Mouse (Mus musculus): ENCODE results near the gene Efcab11. TPM values are rescaled to one million over a fixed set of nuclear protein-coding genes. Genes with fewer than 3 reads are reported as not detected.

Gene Efcab11
- polyA plus RNA-seq, 1 experiment from 2014 or later = 4.0 TPM

- no peak for ATAC-seq
- H3K27ac ChIP-seq (ENCODE audit: low read length) = peak overlapping the region; percentile 84; the same call in 1 of the 2 replicates
- H3K36me3 ChIP-seq (ENCODE audit: control insufficient read depth, insufficient read depth, low read length) = no peaks in the 10 kb centered on the region
- H3K27me3 ChIP-seq (ENCODE audit: control insufficient read depth, insufficient read depth, low read depth, low read length) = no peaks in the 10 kb centered on the region
- H3K4me3 ChIP-seq (ENCODE audit: low read depth, low read length) = peak overlapping the region; percentile 89
- peak overlapping the region; percentile 84 for H3K4me2 ChIP-seq (ENCODE audit: low read length)
- peaks cover 20% of the 10 kb centered on the region for H3K4me1 ChIP-seq (ENCODE audit: control insufficient read depth, insufficient read depth, low read length)
- no peaks in the 10 kb centered on the region for H3K9me3 ChIP-seq (replicated peaks; ENCODE audit: control insufficient read depth, low read length, poor library complexity, severe bottlenecking)
- peak overlapping the region; percentile 92 for H3K9ac ChIP-seq (ENCODE audit: low read depth, low read length)
- WGBS = 26% methylated on average over 8 of the region's 8 CpGs
These were observed 1.2 kb upstream of the Efcab11 start for GRCm38 (mm10) chr12:99885282-99885901.

- peak; percentile 40 for ATAC-seq
- H3K4me1 ChIP-seq (ENCODE audit: control insufficient read depth, insufficient read depth, low read length) = peaks cover 20% of the 10 kb centered on the region
- H3K27ac ChIP-seq (ENCODE audit: low read length) = peak overlapping the region; percentile 78
- no peaks in the 10 kb centered on the region for H3K27me3 ChIP-seq (ENCODE audit: control insufficient read depth, insufficient read depth, low read depth, low read length)
- no peaks in the 10 kb centered on the region for H3K9me3 ChIP-seq (replicated peaks; ENCODE audit: control insufficient read depth, low read length, poor library complexity, severe bottlenecking)
- H3K4me3 ChIP-seq (ENCODE audit: low read depth, low read length) = peak overlapping the region; percentile 89
- peak overlapping the region; percentile 18; the same call in 1 of the 2 replicates for H3K9ac ChIP-seq (ENCODE audit: low read depth, low read length)
- 0% methylated on average over 11 of the region's 11 CpGs for WGBS
- H3K4me2 ChIP-seq (ENCODE audit: low read length) = peak overlapping the region; percentile 84
- no peaks in the 10 kb centered on the region for H3K36me3 ChIP-seq (ENCODE audit: control insufficient read depth, insufficient read depth, low read length)
These were observed 530 bp downstream of the Efcab11 start for GRCm38 (mm10) chr12:99883713-99884105.

- no peaks in the 10 kb centered on the region for H3K27me3 ChIP-seq (ENCODE audit: control insufficient read depth, insufficient read depth, low read depth, low read length)
- peak overlapping the region; percentile 78 for H3K27ac ChIP-seq (ENCODE audit: low read length)
- H3K4me2 ChIP-seq (ENCODE audit: low read length) = peak overlapping the region; percentile 84
- H3K9me3 ChIP-seq (replicated peaks; ENCODE audit: control insufficient read depth, low read length, poor library complexity, severe bottlenecking) = no peaks in the 10 kb centered on the region
- ATAC-seq = peak; percentile 93
- WGBS = under 1% methylated on average over 38 of the region's 38 CpGs
- peaks cover 20% of the 10 kb centered on the region for H3K4me1 ChIP-seq (ENCODE audit: control insufficient read depth, insufficient read depth, low read length)
- peak overlapping the region; percentile 27; the same call in 1 of the 2 replicates for H3K9ac ChIP-seq (ENCODE audit: low read depth, low read length)
- H3K4me3 ChIP-seq (ENCODE audit: low read depth, low read length) = peak overlapping the region; percentile 89
- H3K36me3 ChIP-seq (ENCODE audit: control insufficient read depth, insufficient read depth, low read length) = no peaks in the 10 kb centered on the region
These were observed 1.1 kb downstream of the Efcab11 start for GRCm38 (mm10) chr12:99883000-99883712.

GRCm38 (mm10) chr12:99874609-99875008 lies 9.6 kb downstream of the Efcab11 start:
- WGBS = 81% methylated on average over 6 of the region's 6 CpGs
- 0 out of 2 replicates have a peak, but pooled peaks cover 2% of the 10 kb centered on the region for H3K4me1 ChIP-seq (ENCODE audit: control insufficient read depth, insufficient read depth, low read length)
- no peak overlapping the region for H3K4me3 ChIP-seq (ENCODE audit: low read depth, low read length)
- no peak for ATAC-seq
- no peak overlapping the region for H3K4me2 ChIP-seq (ENCODE audit: low read length)
- no peaks in the 10 kb centered on the region for H3K9me3 ChIP-seq (replicated peaks; ENCODE audit: control insufficient read depth, low read length, poor library complexity, severe bottlenecking)
- no peaks in the 10 kb centered on the region for H3K27me3 ChIP-seq (ENCODE audit: control insufficient read depth, insufficient read depth, low read depth, low read length)
- H3K27ac ChIP-seq (ENCODE audit: low read length) = no peak overlapping the region
- H3K36me3 ChIP-seq (ENCODE audit: control insufficient read depth, insufficient read depth, low read length) = no peaks in the 10 kb centered on the region
- H3K9ac ChIP-seq (ENCODE audit: low read depth, low read length) = no peak overlapping the region

GRCm38 (mm10) chr12:99873443-99873842 lies 10.8 kb downstream of the Efcab11 start:
- ATAC-seq = no peak
- 38% methylated on average over 3 of the region's 3 CpGs for WGBS

GRCm38 (mm10) chr12:99868821-99869220 lies 15.4 kb downstream of the Efcab11 start:
- no peak for ATAC-seq
- H3K4me3 ChIP-seq (ENCODE audit: low read depth, low read length) = no peak overlapping the region
- no peaks in the 10 kb centered on the region for H3K36me3 ChIP-seq (ENCODE audit: control insufficient read depth, insufficient read depth, low read length)
- H3K4me1 ChIP-seq (ENCODE audit: control insufficient read depth, insufficient read depth, low read length) = 0 out of 2 replicates have a peak, but pooled peaks cover 2% of the 10 kb centered on the region
- no peak overlapping the region for H3K27ac ChIP-seq (ENCODE audit: low read length)
- no peaks in the 10 kb centered on the region for H3K27me3 ChIP-seq (ENCODE audit: control insufficient read depth, insufficient read depth, low read depth, low read length)
- H3K9me3 ChIP-seq (replicated peaks; ENCODE audit: control insufficient read depth, low read length, poor library complexity, severe bottlenecking) = no peaks in the 10 kb centered on the region
- H3K4me2 ChIP-seq (ENCODE audit: low read length) = no peak overlapping the region
- H3K9ac ChIP-seq (ENCODE audit: low read depth, low read length) = no peak overlapping the region
- 82% methylated on average over 1 of the region's 1 CpGs for whole genome bisulfite sequencing

More at GRCm38 (mm10) chr12:99873443-99873842, 10.8 kb downstream of the Efcab11 start:
- H3K4me2 ChIP-seq (ENCODE audit: low read length) = no peak overlapping the region
- H3K4me3 ChIP-seq (ENCODE audit: low read depth, low read length) = no peak overlapping the region
- no peaks in the 10 kb centered on the region for H3K9me3 ChIP-seq (replicated peaks; ENCODE audit: control insufficient read depth, low read length, poor library complexity, severe bottlenecking)
- H3K4me1 ChIP-seq (ENCODE audit: control insufficient read depth, insufficient read depth, low read length) = 0 out of 2 replicates have a peak, but pooled peaks cover 2% of the 10 kb centered on the region
- no peaks in the 10 kb centered on the region for H3K36me3 ChIP-seq (ENCODE audit: control insufficient read depth, insufficient read depth, low read length)
- no peak overlapping the region for H3K27ac ChIP-seq (ENCODE audit: low read length)
- no peak overlapping the region for H3K9ac ChIP-seq (ENCODE audit: low read depth, low read length)
- no peaks in the 10 kb centered on the region for H3K27me3 ChIP-seq (ENCODE audit: control insufficient read depth, insufficient read depth, low read depth, low read length)

- H3K27me3 ChIP-seq (ENCODE audit: control insufficient read depth, insufficient read depth, low read depth, low read length) = no peaks in the 10 kb centered on the region
These were observed 19.6 kb downstream of the Efcab11 start for GRCm38 (mm10) chr12:99864613-99865012.

GRCm38 (mm10) chr12:99860981-99861380 lies 23.3 kb downstream of the Efcab11 start:
- Histone ChIP-seq H3K4me2 (ENCODE audit: low read length) (no peak overlapping the region), H3K9ac (ENCODE audit: low read depth, low read length) (no peak overlapping the region), H3K4me3 (ENCODE audit: low read depth, low read length) (no peak overlapping the region), H3K27me3 (ENCODE audit: control insufficient read depth, insufficient read depth, low read depth, low read length) (no peaks in the 10 kb centered on the region), H3K4me1 (ENCODE audit: control insufficient read depth, insufficient read depth, low read length) (peaks cover 4% of the 10 kb centered on the region), H3K36me3 (ENCODE audit: control insufficient read depth, insufficient read depth, low read length) (no peaks in the 10 kb centered on the region), H3K9me3 (replicated peaks; ENCODE audit: control insufficient read depth, low read length, poor library complexity, severe bottlenecking) (no peaks in the 10 kb centered on the region), H3K27ac (ENCODE audit: low read length) (no peak overlapping the region)
- ATAC-seq = 0 out of 2 replicates have a peak, but pooled peaks have one; percentile 36
- 69% methylated on average over 4 of the region's 4 CpGs for WGBS

More at GRCm38 (mm10) chr12:99864613-99865012, 19.6 kb downstream of the Efcab11 start:
- H3K27ac ChIP-seq (ENCODE audit: low read length) = no peak overlapping the region
- no peak overlapping the region for H3K4me2 ChIP-seq (ENCODE audit: low read length)
- no peak for ATAC-seq
- no peak overlapping the region for H3K4me3 ChIP-seq (ENCODE audit: low read depth, low read length)
- H3K9ac ChIP-seq (ENCODE audit: low read depth, low read length) = no peak overlapping the region
- peaks cover 4% of the 10 kb centered on the region for H3K4me1 ChIP-seq (ENCODE audit: control insufficient read depth, insufficient read depth, low read length)
- no peaks in the 10 kb centered on the region for H3K9me3 ChIP-seq (replicated peaks; ENCODE audit: control insufficient read depth, low read length, poor library complexity, severe bottlenecking)
- H3K36me3 ChIP-seq (ENCODE audit: control insufficient read depth, insufficient read depth, low read length) = no peaks in the 10 kb centered on the region

Measured in midbrain, embryonic 16.5 days (tissue).